Mouse (Mus musculus) heart, postnatal 10 days (tissue): ENCODE measurements at regions not wholly inside any gene's neighbourhood (a gene's known extent, or its start where the extent isn't known, plus 50 kb on each side); places are given as distances from the start of the nearest gene placed in this dataset.

Source experiments
- DNase-seq, 2 experiments: peaks; one replicate each; pipeline ENCODE4 v3.0.0; 2021
- intact Hi-C: fragments of 180-260 bp; cut with DNase I; formaldehyde crosslinking; loops from one replicate; pipeline ENCODE4 v1.15.1; 2025

GRCm38 (mm10) chr1:133482891-133483290, 58.7 kb upstream of the Sox13 start:
- intact Hi-C loops = no loop called here

GRCm38 (mm10) chr1:133474546-133474945, 50.4 kb upstream of the Sox13 start:
- no peak for DNase-seq
- intact Hi-C loops = no loop called here

More at GRCm38 (mm10) chr1:133482891-133483290, 58.7 kb upstream of the Sox13 start:
- DNase-seq = no peak
